Mouse (Mus musculus) limb, embryonic 13.5 days (tissue): Measurements from ENCODE around the gene Sfrp2. TPM values are rescaled to one million over a fixed set of nuclear protein-coding genes. Genes with fewer than 3 reads are reported as not detected.

Source experiments
- ATAC-seq: fragments of 200-750 bp; cut with Nextera tagmentation; 2 replicates; pipeline ENCODE4 v1.8.0; 2017; ENCODE audit warnings: low read depth, moderate number of reproducible peaks, moderate TSS enrichment; ENCODE audit not compliant: low FRiP score
- H3K27ac ChIP-seq: fragments of 300-500 bp; sonication (generic); 2 replicates; pipeline ENCODE4 v1.5.1; 2015; ENCODE audit warnings: inconsistent platforms, mild to moderate bottlenecking, moderate library complexity
- H3K27me3 ChIP-seq: fragments of 300-500 bp; sonication (generic); 2 replicates; pipeline ENCODE4 v1.6.1; 2015; ENCODE audit warnings: mild to moderate bottlenecking, inconsistent platforms
- H3K36me3 ChIP-seq: fragments of 300-500 bp; sonication (generic); 2 replicates; pipeline ENCODE4 v1.6.1; 2015; ENCODE audit warnings: inconsistent platforms, mild to moderate bottlenecking, moderate library complexity
- H3K4me1 ChIP-seq: fragments of 300-500 bp; sonication (generic); 2 replicates; pipeline ENCODE4 v1.6.1; 2015; ENCODE audit warnings: inconsistent platforms
- H3K4me2 ChIP-seq: fragments of 300-500 bp; sonication (generic); replicated peaks from 2 replicates; pipeline ENCODE4 v1.6.1; 2015; ENCODE audit warnings: inconsistent platforms, mild to moderate bottlenecking, moderate library complexity
- H3K4me3 ChIP-seq: fragments of 300-500 bp; sonication (generic); 2 replicates; pipeline ENCODE4 v1.5.1; 2015; ENCODE audit warnings: moderate library complexity, mild to moderate bottlenecking, inconsistent platforms
- H3K9ac ChIP-seq: fragments of 300-500 bp; sonication (generic); 2 replicates; pipeline ENCODE4 v1.6.1; 2015; ENCODE audit warnings: mild to moderate bottlenecking, inconsistent platforms
- H3K9me3 ChIP-seq: fragments of 300-500 bp; sonication (generic); 2 replicates; pipeline ENCODE4 v1.6.1; 2016; ENCODE audit warnings: inconsistent platforms
- WGBS: fragments of 180-500 bp; shearing (Covaris S2); methylation state at CpG from one replicate; pipeline ENCODE4 v1.1.7; 2015; 5-methylcytosine and 5-hydroxymethylcytosine counted together
- polyA plus RNA-seq: library from polyadenylated mRNA; unstranded; fragments of >200 nt; fragmentation: Nextera tagmentation; extraction: Ambion mirVana; gene quantifications from 2 replicates; pipeline ENCODE4 v1.2.1, GENCODE M21; 2015

The Sfrp2 gene
- polyA plus RNA-seq, 1 experiment from 2014 or later: 419 TPM

DNA sequence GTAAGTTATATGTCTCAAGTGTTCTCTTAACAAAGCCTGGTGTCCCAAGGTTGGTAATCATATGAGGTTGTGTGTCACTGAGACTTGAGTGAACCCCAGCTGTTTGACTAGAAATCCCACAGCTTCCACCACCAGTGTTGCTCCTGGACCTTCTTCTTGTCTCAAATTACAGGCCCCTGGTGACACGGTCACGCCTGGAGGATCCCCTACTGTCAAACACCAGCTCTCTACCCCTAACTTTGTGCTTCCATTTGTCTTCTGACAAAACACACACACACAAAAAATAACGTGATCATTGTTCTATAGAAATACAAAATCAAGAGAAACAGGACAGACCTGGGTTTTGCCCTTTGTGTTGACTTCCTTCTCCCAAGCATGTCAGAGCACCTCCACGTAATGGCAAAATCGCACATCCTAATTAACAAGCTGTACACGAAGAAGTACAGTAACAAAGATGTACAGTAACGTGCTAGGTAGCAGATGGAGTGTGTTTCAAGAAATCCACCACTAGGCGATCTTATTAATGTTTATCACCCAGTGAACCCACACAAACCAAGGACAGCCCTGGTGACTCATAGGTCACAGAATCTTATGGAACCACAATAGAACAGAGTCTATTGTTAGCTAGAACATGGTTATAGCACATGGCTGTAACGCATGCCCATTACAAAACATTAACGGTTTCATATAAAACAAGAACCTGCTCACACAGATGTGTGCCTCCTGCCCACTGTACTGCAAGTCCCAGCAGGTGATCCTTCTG lies 15.5 kb downstream of the Sfrp2 start:
- no peak overlapping the region for H3K4me3 ChIP-seq
- WGBS: 70% methylated on average over 10 of the region's 10 CpGs
- peaks cover 38% of the 10 kb centered on the region for H3K4me1 ChIP-seq
- H3K9me3 ChIP-seq: no peaks in the 10 kb centered on the region
- no peak overlapping the region for H3K9ac ChIP-seq
- H3K36me3 ChIP-seq: no peaks in the 10 kb centered on the region
- no peak overlapping the region for H3K4me2 ChIP-seq
- H3K27ac ChIP-seq: no peak overlapping the region
- no peaks in the 10 kb centered on the region for H3K27me3 ChIP-seq
- ATAC-seq: no peak

- Histone ChIP-seq H3K27me3 (peaks cover 10% of the 10 kb centered on the region; the same call in 1 of the 2 replicates), H3K4me3 (no peak overlapping the region), H3K36me3 (no peaks in the 10 kb centered on the region), H3K9me3 (no peaks in the 10 kb centered on the region), H3K27ac (peak overlapping the region; percentile 75), H3K4me2 (peak overlapping the region; percentile 48), H3K4me1 (peaks cover 45% of the 10 kb centered on the region), H3K9ac (peak overlapping the region; percentile 21; the same call in 1 of the 2 replicates)
- WGBS: 4% methylated on average over 11 of the region's 11 CpGs
- ATAC-seq: peak; percentile 81
Measured at GRCm38 (mm10) chr3:83783716-83784469, 17.8 kb downstream of the Sfrp2 start.

GRCm38 (mm10) chr3:83784726-83785125 lies 18.6 kb downstream of the Sfrp2 start:
- ATAC-seq: no peak
- Histone ChIP-seq H3K4me1 (peaks cover 51% of the 10 kb centered on the region), H3K9me3 (no peaks in the 10 kb centered on the region), H3K4me2 (peak overlapping the region; percentile 48), H3K4me3 (no peak overlapping the region), H3K27ac (0 out of 2 replicates have a peak overlapping the region, but pooled peaks have one; percentile 75), H3K27me3 (peaks cover 16% of the 10 kb centered on the region; the same call in 1 of the 2 replicates), H3K9ac (no peak overlapping the region), H3K36me3 (no peaks in the 10 kb centered on the region)
- WGBS: 20% methylated on average over 3 of the region's 3 CpGs

DNA sequence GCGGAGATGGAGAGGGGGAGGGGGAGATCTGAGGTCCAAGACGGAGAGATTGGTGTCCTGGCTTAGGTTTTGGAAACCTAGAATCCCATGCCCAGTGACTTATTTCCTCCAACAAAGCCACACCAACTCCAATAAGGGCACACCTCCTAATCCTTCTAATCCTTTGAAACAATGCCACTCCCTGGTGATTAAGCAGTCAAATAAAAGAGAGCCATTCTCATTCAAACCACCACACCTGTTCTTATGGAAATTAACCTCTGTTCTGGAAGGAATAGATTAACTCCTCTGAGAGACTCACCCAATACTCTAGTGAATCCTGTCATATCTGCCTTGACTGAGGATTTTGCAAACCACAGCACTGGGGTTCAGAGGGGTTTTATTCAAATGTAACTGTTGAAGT lies 21.0 kb downstream of the Sfrp2 start:
- H3K36me3 ChIP-seq: no peaks in the 10 kb centered on the region
- H3K27me3 ChIP-seq: peaks cover 19% of the 10 kb centered on the region; the same call in 1 of the 2 replicates
- no peak overlapping the region for H3K4me3 ChIP-seq
- H3K4me2 ChIP-seq: no peak overlapping the region
- no peaks in the 10 kb centered on the region for H3K9me3 ChIP-seq
- H3K27ac ChIP-seq: no peak overlapping the region
- ATAC-seq: no peak
- 85% methylated on average over 2 of the region's 2 CpGs for WGBS
- no peak overlapping the region for H3K9ac ChIP-seq
- H3K4me1 ChIP-seq: peaks cover 48% of the 10 kb centered on the region

DNA sequence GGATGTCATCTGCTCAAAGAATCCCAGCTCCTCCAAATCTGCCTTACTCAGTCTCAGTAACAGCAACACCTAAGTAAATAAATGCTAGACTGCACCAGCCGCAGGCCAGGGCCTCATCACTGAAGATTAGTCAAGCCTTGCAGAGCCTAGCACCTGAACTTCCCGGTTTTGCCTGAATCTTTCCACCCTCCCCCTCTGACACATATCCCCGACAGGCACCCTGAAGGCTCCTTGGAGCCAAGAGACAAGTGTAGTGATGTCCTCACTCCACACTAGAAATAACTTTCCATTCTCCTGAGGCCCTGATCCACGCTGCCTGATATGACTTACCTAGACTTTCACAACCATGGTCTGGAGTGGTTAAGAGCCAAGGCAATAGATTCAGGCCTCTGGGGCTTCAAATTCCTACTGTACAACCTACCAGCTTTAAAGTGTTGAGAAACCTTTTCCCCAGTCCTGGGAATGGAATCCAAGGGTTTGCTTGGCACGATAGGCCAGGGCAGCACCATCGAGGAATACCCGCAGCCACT lies 21.7 kb downstream of the Sfrp2 start:
- Histone ChIP-seq H3K27me3 (peaks cover 19% of the 10 kb centered on the region; the same call in 1 of the 2 replicates), H3K36me3 (no peaks in the 10 kb centered on the region), H3K4me1 (peaks cover 43% of the 10 kb centered on the region), H3K27ac (no peak overlapping the region), H3K4me2 (no peak overlapping the region; the same call in 1 of the 2 replicates), H3K9ac (no peak overlapping the region), H3K9me3 (no peaks in the 10 kb centered on the region), H3K4me3 (no peak overlapping the region)
- no peak for ATAC-seq
- WGBS: 88% methylated on average over 7 of the region's 7 CpGs

DNA sequence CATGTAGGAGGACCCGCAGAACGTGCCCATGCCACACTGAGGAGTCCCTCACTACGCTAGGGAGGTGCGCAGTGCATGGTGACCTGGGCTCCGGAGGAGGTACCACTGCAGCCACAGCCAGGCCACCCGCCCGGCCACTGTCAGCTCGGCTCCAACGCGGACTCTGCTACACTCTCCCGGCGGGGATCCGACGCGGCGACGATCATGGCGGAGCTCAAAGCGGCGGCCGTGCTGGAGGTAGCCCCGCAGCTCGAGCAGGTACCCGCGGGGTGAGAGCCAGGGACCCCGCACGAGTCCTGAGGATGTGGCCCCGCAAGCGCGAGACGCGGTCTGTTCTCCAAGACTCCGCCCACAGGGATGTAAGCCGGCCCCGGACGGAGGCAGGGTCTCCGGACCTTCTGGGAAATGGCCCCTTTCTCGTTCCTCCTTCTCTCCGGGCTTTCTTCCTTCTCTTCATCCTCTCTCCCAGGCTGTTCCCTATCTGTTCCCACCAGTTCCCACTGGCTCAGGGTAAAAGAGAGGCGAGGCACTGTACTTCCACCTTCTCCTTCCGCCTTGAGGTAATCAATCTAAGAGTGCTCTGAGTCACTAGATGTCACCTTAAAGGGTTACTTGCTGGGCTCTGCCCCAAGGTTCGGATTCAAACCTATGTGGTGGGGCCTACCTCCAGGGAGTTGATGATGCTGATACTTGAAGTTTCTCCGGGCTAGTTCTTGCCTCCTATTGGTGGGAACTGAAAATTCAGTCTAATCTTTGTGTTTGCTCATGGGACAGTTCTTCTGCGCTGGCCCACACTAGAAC lies 23.7 kb downstream of the Sfrp2 start:
- ATAC-seq: peak; percentile 70
- Histone ChIP-seq H3K27me3 (peaks cover 19% of the 10 kb centered on the region; the same call in 1 of the 2 replicates), H3K36me3 (no peaks in the 10 kb centered on the region), H3K4me3 (peak overlapping the region; percentile 74), H3K9ac (peak overlapping the region; percentile 84), H3K27ac (no peak overlapping the region), H3K4me2 (peak overlapping the region; percentile 89), H3K9me3 (no peaks in the 10 kb centered on the region), H3K4me1 (peaks cover 23% of the 10 kb centered on the region)
- 2% methylated on average over 44 of the region's 44 CpGs for WGBS

DNA sequence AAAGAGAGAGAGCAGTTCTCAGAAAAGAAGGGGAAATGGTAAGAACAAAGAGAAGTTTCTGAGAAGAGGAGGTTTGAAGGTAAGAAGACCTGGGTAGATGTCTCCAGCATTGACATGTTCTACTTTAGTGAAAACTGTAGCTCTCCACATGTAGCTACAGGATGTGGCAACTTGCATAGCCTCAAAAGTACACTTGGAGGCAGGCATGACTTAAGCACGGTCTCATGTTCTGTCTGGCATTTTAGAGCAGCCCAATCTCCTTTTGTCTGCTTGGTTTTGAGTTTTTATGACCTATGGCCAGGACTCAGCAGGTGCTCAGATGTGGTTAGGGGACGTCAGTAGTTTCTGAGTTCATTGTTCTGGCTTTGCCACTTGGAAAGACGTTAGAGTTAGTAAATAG lies 25.3 kb downstream of the Sfrp2 start:
- ATAC-seq: no peak
- Histone ChIP-seq H3K4me2 (no peak overlapping the region), H3K36me3 (no peaks in the 10 kb centered on the region), H3K4me3 (no peak overlapping the region), H3K27ac (no peak overlapping the region), H3K4me1 (peaks cover 18% of the 10 kb centered on the region), H3K9ac (no peak overlapping the region), H3K27me3 (peaks cover 19% of the 10 kb centered on the region; the same call in 1 of the 2 replicates), H3K9me3 (no peaks in the 10 kb centered on the region)
- WGBS: 46% methylated on average over 3 of the region's 3 CpGs

DNA sequence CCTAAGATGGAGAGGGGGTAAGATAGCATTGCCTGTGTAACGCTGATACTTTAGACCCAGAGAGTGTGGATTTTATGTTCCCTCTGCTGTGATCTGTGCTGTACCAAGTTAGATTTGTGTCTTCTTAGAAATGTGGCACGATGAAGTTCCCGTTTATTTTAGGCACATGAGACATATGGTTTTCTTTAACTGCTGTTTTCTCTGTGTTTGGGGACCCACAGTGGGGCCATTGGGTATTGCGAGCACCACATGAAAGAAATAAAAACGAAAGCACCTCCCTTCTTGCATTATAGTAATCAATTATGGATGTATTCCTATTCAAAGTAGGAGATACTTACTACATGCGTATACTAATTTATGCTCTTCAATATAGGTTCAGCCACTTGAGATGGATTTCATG lies 31.0 kb downstream of the Sfrp2 start:
- no peak for ATAC-seq
- H3K9me3 ChIP-seq: 0 out of 2 replicates have a peak, but pooled peaks cover 6% of the 10 kb centered on the region
- H3K4me1 ChIP-seq: peaks cover 6% of the 10 kb centered on the region; the same call in 1 of the 2 replicates
- 45% methylated on average over 6 of the region's 6 CpGs for WGBS
- H3K4me3 ChIP-seq: no peak overlapping the region
- no peak overlapping the region for H3K4me2 ChIP-seq
- H3K36me3 ChIP-seq: no peaks in the 10 kb centered on the region
- H3K27me3 ChIP-seq: no peaks in the 10 kb centered on the region
- H3K9ac ChIP-seq: no peak overlapping the region
- H3K27ac ChIP-seq: no peak overlapping the region

GRCm38 (mm10) chr3:83797828-83798227 lies 31.7 kb downstream of the Sfrp2 start:
- 4% methylated on average over 10 of the region's 10 CpGs for WGBS
- Histone ChIP-seq H3K4me3 (no peak overlapping the region), H3K9ac (no peak overlapping the region), H3K27me3 (no peaks in the 10 kb centered on the region), H3K27ac (no peak overlapping the region), H3K9me3 (0 out of 2 replicates have a peak, but pooled peaks cover 7% of the 10 kb centered on the region), H3K36me3 (no peaks in the 10 kb centered on the region), H3K4me1 (peaks cover 6% of the 10 kb centered on the region; the same call in 1 of the 2 replicates), H3K4me2 (peak overlapping the region; percentile 41)
- peak; percentile 48 for ATAC-seq

DNA sequence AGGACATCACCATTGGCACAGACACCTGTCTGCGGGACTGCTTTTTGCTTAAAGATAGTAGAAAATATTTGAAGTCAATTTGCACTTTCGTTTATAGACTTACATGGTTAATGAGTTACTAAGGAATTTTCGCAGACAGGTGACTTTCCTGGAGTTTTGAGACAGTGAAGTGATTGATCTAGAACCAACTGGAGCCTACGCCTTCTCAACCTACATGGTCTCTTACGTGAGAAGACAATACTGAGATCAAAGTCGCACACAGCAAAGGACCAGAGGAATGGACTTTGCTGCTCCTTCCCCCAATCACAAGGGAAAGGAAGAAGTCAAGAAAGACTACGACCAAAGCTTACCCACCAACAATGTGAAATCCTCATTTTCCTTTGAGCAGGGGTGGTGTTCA lies 33.4 kb downstream of the Sfrp2 start:
- no peaks in the 10 kb centered on the region for H3K36me3 ChIP-seq
- ATAC-seq: no peak
- H3K9ac ChIP-seq: no peak overlapping the region
- H3K4me3 ChIP-seq: no peak overlapping the region
- H3K9me3 ChIP-seq: 0 out of 2 replicates have a peak, but pooled peaks cover 7% of the 10 kb centered on the region
- H3K4me2 ChIP-seq: no peak overlapping the region
- no peaks in the 10 kb centered on the region for H3K27me3 ChIP-seq
- peaks cover 6% of the 10 kb centered on the region; the same call in 1 of the 2 replicates for H3K4me1 ChIP-seq
- H3K27ac ChIP-seq: no peak overlapping the region
- WGBS: 90% methylated on average over 7 of the region's 7 CpGs

DNA sequence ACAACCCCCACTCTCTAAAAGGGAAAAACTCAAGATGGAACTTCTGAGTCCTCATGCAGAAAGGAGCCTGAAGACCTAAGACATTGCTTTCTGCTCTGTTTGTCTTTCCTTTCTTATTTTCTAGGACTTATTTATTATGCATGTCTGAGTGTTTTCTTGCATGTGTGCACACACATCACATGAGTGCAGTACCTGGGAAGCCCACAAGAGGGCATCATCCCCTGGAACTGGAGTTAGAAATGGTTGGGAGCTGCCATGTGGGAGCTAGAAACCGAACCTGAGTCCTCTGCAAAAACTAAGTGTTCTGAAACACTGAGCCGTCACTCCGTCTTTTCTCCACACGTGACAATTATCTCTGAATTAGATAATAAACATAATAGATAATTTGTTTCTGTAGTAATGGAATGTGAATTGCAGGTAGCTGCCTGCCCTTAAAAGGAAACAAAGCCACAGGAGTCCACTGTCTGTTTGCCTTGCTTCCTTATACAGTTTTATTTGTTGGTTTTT lies 35.6 kb downstream of the Sfrp2 start:
- Histone ChIP-seq H3K27me3 (no peaks in the 10 kb centered on the region), H3K4me1 (peaks cover 7% of the 10 kb centered on the region), H3K4me2 (no peak overlapping the region), H3K4me3 (no peak overlapping the region), H3K36me3 (no peaks in the 10 kb centered on the region), H3K9ac (no peak overlapping the region), H3K9me3 (0 out of 2 replicates have a peak, but pooled peaks cover 7% of the 10 kb centered on the region), H3K27ac (no peak overlapping the region)
- WGBS: 96% methylated on average over 4 of the region's 4 CpGs
- ATAC-seq: no peak
